10 mouse cellular contexts compared by ENCODE assay signal in genomic region chr8:83169127-83169526, GRCm38 (mm10). TPM values are rescaled to one million over a fixed set of nuclear protein-coding genes. Genes with fewer than 3 reads are reported as not detected.
"Had no signal": no experiment of that assay in that cellular context is flagged by ENCODE, and none has a peak within 500 bp of the region (broad histone marks: within the 10 kb centered on the region; RNA-seq: fewer than 3 reads in every experiment).

No protein-coding gene starts in this region.

- H3K36me3 ChIP-seq: kidney, embryonic 15.5 days; limb, embryonic 10.5 days; liver, embryonic 15.5 days had no signal

- H3K9me3 ChIP-seq: kidney, embryonic 15.5 days; limb, embryonic 10.5 days; liver, embryonic 15.5 days had no signal

- H3K9ac ChIP-seq: kidney, embryonic 15.5 days; liver, embryonic 15.5 days had no signal

- DNase-seq: kidney, adult 2 months; lung, adult 2 months had no signal

- ATAC-seq: lung, postnatal 0 days had no signal

- H3K27ac ChIP-seq: kidney, embryonic 15.5 days; left cerebral cortex, adult 2 months; limb, embryonic 10.5 days; liver, embryonic 15.5 days; stomach, postnatal 0 days had no signal

- H3K4me3 ChIP-seq: kidney, embryonic 15.5 days; left cerebral cortex, adult 2 months; limb, embryonic 10.5 days; liver, embryonic 15.5 days had no signal

- H3K4me2 ChIP-seq: kidney, embryonic 15.5 days; liver, embryonic 11.5 days; liver, embryonic 15.5 days had no signal

RNA-seq across cellular contexts. Expression of gene Gm10645, which starts 3.2 kb away (rescaled TPM):
- total RNA-seq: megakaryocyte progenitor cell, adult 5-6 weeks had no signal
